Mouse (Mus musculus): ENCODE measurements around the gene Rwdd2b.

DNA sequence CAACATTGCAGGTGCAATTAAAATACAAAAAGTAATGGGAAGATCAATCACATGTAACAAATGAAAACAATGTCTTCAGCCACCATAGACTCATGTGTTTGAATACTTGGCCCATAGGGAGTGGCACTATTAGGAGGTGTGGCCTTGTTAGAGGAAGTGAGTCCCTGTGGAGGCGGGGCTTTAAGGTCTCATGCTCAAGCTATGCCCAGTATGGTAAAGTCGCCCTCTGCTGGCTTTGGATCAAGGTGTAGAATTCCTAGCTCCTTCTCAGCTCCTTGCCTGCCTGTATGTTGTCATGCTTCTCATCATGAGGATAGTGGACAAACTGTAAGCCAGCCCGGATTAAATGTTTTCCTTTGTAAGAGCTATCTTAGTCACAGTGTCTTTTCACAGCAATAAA lies 35.4 kb downstream of the Rwdd2b start:
- TF ChIP-seq CTCF (IDR thresholded peaks at IDR 0.05; ENCODE audit: borderline replicate concordance, insufficient read depth, low read length) (no peak), POLR2A (IDR thresholded peaks at IDR 0.05; ENCODE audit: low read depth, low read length) (no peak)

Data from embryonic fibroblast, embryonic 13.5 days (primary cell).